Mouse (Mus musculus) megakaryocyte, embryonic 14.5 days (primary cell): ENCODE data around the gene Pdcd2l. TPM values are rescaled to one million over a fixed set of nuclear protein-coding genes. Genes with fewer than 3 reads are reported as not detected.
"Not testable (repeated sequence)": the region's sequence is repeated elsewhere in the genome, so short reads cannot be mapped to it uniquely, and the experiment has no call there.

Source experiments
- H3K27me3 ChIP-seq: replicated peaks from 2 replicates; pipeline ENCODE3; 2012; ENCODE audit warnings: inconsistent platforms
- H3K36me3 ChIP-seq: replicated peaks from 2 replicates; pipeline ENCODE3; 2012; ENCODE audit warnings: low read length, inconsistent platforms, mixed read lengths
- H3K4me1 ChIP-seq: 2 replicates; pipeline ENCODE4 v1.6.1; 2012; ENCODE audit warnings: inconsistent platforms
- H3K4me3 ChIP-seq: replicated peaks from 2 replicates; pipeline ENCODE3; 2012; ENCODE audit warnings: moderate library complexity, mild to moderate bottlenecking, inconsistent platforms
- H3K9me3 ChIP-seq: 2 replicates; pipeline ENCODE4 v1.6.1; 2012; ENCODE audit warnings: inconsistent platforms
- FLI1 ChIP-seq: IDR thresholded peaks from 2 replicates; pipeline ENCODE4 v1.6.1; 2012; ENCODE audit warnings: low read length, inconsistent platforms, mixed read lengths
- GATA1 ChIP-seq: IDR thresholded peaks from 3 replicates; pipeline ENCODE4 v1.6.1; 2012; ENCODE audit warnings: mixed read lengths, low read length, inconsistent platforms, borderline replicate concordance
- polyA plus RNA-seq: library from polyadenylated mRNA; stranded (reverse); fragments of >175 nt; gene quantifications from 2 replicates; pipeline ENCODE4 v1.2.3, GENCODE M21; 2012; ENCODE audit warnings: low replicate concordance; ENCODE audit not compliant: insufficient read depth

Gene Pdcd2l
- polyA plus RNA-seq, 1 experiment, result 4.0 TPM

DNA sequence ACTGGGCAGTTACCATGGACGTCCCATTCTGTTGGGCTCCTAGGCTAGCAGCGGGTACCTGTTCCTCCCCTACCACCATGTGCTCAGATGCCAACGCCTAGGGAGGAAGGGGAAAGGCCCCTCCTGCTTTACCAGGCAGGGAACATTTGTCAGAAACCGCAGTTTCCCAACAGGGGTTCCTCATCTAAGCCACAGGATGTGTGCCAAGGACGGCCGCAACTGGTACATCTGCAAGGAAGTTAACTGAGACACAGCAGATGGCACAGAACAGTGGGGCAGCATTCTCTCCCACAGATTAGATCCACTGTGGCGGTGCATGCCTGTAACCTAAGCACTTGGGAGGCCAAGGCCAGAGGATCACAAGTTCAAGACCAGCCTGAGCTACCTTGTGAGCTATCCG is 18.2 kb upstream of the Pdcd2l start:
- no peak for TF ChIP-seq GATA1
- Histone ChIP-seq H3K4me3 (no peak overlapping the region), H3K9me3 (no peaks in the 10 kb centered on the region), H3K36me3 (peaks cover 99% of the 10 kb centered on the region), H3K27me3 (no peaks in the 10 kb centered on the region), H3K4me1 (peaks cover 38% of the 10 kb centered on the region)

DNA sequence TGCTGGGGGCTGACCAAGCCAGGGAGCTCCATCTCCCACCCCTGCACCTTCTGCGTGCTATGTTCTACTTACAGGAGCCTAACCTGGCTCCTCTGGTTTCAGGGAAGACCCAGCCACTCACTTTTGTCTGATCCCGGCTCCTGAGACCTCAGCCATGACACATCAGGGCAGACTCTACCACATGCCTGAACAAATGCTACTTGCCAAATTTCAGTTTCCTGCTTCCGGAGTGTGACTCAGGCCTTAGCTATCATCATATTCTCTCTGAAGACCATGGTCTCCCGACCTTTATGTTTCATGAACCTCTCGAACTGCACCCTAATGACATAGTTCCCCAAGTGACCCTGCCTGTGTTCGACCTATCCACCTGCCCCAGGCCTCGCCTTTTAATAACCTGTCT is 16.8 kb upstream of the Pdcd2l start:
- Histone ChIP-seq H3K9me3 (no peaks in the 10 kb centered on the region), H3K4me3 (no peak overlapping the region), H3K4me1 (peaks cover 34% of the 10 kb centered on the region), H3K27me3 (no peaks in the 10 kb centered on the region), H3K36me3 (peaks cover 99% of the 10 kb centered on the region)
- TF ChIP-seq GATA1, result no peak
- TF ChIP-seq FLI1, result no peak

DNA sequence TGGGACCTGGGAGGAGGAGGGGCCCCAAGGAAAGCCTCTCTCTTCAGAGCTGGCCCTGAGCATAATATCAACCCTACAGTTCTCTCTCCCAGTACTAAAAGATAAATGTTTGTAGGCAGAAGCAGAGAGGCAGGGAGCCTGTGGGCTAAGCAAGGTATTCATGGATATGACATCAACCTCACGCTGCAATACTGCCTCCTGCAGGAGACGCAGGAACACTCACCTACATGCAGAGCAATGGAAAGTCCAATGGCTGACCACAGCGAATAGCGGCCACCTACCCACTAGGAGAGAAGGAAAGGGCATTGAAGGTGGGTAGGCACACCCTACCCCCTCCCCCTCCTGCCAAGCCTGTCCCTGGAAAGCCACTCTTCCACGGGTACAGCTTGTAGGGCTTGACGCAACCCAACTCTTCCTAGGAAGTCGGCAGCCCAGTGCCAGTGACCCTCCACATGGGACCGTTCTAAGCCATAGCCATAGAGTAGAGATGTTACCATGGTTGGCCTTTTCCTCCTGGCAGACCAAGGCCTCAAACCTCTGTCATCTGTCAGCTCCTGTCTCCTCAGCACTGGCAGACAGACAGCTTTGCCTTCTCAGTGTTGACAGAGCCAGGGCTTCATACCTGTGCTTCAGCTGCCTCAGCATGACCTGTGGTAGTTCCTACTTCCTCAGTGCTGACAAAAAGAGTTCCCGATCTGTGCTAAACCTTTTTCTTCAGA is 11.7 kb upstream of the Pdcd2l start:
- Histone ChIP-seq H3K9me3 (no peaks in the 10 kb centered on the region), H3K4me1 (peaks cover 3% of the 10 kb centered on the region; the same call in 1 of the 2 replicates), H3K27me3 (no peaks in the 10 kb centered on the region), H3K36me3 (peaks cover 100% of the 10 kb centered on the region), H3K4me3 (no peak overlapping the region)
- TF ChIP-seq GATA1 (no peak), FLI1 (no peak)

DNA sequence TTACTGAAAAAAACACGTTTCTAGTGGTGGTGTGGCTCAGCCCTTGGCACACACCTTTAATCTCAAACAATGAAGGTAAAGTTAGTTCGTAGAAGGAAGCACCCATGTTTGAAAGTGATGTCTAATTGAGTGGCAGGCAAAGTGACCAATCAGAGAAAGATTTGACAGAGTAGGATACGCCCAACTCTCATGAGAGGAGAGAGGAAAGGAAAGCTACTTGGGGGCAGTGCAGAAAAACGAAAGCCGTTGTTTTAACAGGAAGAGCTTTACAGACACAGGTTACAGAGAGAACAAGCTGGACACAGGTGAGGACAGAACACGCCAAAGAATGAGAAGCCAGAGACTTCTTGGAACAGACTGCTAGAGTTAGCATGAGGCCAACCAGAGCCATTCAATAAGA is 9.9 kb upstream of the Pdcd2l start:
- H3K4me1 ChIP-seq, result peaks cover 2% of the 10 kb centered on the region; the same call in 1 of the 2 replicates

DNA sequence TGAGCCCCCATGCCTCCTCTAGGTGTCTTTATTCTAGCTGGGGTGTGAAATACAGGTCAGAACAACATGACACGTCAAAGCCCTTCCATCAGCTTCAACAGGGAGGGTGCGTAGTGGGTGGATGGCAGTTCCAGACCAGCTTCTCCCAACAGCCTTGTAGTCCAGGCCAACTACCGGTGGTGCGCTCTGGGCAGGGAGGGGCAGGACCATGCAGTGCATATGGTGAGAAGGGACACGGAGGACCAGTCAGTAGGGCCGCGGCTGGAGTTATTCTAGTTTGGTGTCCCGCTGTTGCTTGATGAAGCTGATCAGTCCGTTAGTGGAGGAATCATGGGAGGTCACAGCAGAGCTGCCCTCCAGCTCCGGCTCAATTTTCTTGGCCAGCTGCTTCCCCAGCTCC is 5.7 kb upstream of the Pdcd2l start:
- not testable (repeated sequence) for H3K27me3 ChIP-seq, H3K4me1 ChIP-seq, H3K9me3 ChIP-seq, H3K4me3 ChIP-seq
- H3K36me3 ChIP-seq, result peaks cover 67% of the 10 kb centered on the region

More for the DNA sequence above, 9.9 kb upstream of the Pdcd2l start:
- TF ChIP-seq GATA1 (no peak), FLI1 (no peak)
- Histone ChIP-seq H3K27me3 (no peaks in the 10 kb centered on the region), H3K4me3 (no peak overlapping the region), H3K36me3 (peaks cover 98% of the 10 kb centered on the region), H3K9me3 (no peaks in the 10 kb centered on the region)

DNA sequence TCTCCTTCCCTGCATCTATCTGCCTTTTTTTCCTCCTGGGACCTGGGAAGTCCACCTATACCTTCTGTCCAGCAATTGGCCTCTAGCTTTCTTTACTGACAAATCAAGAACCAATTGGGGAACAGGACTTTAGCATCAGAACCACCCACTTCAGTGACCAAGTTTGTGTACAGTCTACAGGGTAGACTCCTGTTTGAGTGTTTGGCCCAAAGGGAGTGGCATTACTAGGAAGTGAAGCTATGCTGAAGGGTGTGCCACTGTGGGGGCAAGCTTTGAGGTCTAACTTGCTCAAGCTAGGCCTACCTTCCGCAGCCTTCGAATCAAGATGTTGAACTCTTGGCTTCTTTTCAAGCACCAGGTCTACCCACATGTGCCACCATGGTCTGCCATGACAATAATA is 4.4 kb upstream of the Pdcd2l start:
- Histone ChIP-seq H3K9me3 (no peaks in the 10 kb centered on the region), H3K27me3 (no peaks in the 10 kb centered on the region), H3K4me3 (no peak overlapping the region), H3K4me1 (peaks cover 12% of the 10 kb centered on the region), H3K36me3 (peaks cover 54% of the 10 kb centered on the region)
- TF ChIP-seq FLI1 (no peak), GATA1 (no peak)

DNA sequence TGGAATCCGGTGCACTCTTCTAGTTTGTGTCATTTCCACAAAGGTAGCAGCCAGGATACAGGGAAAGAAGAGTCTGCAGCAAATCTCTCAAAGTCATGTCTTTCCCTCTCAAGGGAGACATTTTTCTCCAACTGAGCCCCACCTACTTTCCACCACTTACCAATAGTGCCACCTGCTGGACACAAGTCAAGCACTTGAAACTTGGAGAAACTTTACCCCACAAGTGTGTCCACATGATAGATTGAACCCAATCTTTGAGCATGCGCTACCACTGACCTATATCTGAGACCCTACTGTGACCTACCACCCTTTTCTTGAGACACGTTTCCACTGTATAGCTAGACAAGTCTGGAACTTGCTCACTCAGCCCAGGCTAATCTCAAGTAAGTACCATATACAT is 1.9 kb upstream of the Pdcd2l start:
- H3K4me1 ChIP-seq, result peaks cover 23% of the 10 kb centered on the region
- no peaks in the 10 kb centered on the region for H3K27me3 ChIP-seq
- H3K9me3 ChIP-seq, result no peaks in the 10 kb centered on the region
- TF ChIP-seq FLI1 (no peak), GATA1 (no peak)
- no peak overlapping the region for H3K4me3 ChIP-seq
- peaks cover 40% of the 10 kb centered on the region for H3K36me3 ChIP-seq

DNA sequence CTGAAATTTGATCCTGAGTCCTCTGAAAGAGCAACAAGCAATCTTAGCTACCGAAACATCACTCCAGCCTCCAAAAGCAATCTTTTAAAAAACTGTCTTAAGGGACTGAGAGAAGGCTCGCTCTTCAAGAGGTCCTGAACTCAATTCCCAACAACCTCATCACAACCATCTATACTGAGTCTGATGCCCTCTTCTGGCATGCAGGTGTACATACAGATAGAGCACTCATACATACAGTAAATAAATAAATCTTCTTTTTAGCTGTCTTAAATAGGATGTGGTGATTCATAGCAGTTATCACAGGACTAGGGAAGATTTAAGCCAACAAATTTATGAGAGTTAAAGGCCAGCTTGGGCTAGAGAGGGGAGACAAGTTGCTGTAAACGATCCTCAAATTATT is 829 bp downstream of the Pdcd2l start:
- no peaks in the 10 kb centered on the region for H3K9me3 ChIP-seq
- no peak for TF ChIP-seq FLI1
- no peak for TF ChIP-seq GATA1
- peaks cover 28% of the 10 kb centered on the region for H3K4me1 ChIP-seq
- H3K27me3 ChIP-seq, result no peaks in the 10 kb centered on the region
- H3K4me3 ChIP-seq, result peak overlapping the region; percentile 100
- H3K36me3 ChIP-seq, result peaks cover 30% of the 10 kb centered on the region

DNA sequence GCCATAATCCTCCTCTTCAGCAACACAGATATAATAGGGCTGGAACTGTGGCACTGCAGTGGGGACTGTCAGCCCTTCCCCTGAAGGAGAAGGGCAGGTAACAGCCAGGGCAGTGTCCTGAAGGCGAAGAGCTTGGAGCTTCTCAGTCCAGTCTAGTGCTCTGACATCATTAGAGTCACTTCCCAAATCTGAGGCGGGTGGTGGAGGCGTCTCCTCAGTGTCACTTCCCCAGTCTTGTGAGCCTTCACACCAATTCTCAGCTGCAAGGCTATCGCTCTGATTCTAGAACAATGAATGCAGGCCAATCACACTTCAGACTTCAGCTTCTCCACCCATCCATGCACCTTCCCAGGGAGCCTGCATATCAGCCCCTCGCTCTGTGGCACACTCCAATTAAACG is 3.6 kb downstream of the Pdcd2l start:
- no peaks in the 10 kb centered on the region for H3K9me3 ChIP-seq
- TF ChIP-seq FLI1, result no peak
- no peak for TF ChIP-seq GATA1
- H3K27me3 ChIP-seq, result no peaks in the 10 kb centered on the region
- H3K36me3 ChIP-seq, result peaks cover 48% of the 10 kb centered on the region
- H3K4me3 ChIP-seq, result peak overlapping the region; percentile 38
- H3K4me1 ChIP-seq, result peaks cover 23% of the 10 kb centered on the region

DNA sequence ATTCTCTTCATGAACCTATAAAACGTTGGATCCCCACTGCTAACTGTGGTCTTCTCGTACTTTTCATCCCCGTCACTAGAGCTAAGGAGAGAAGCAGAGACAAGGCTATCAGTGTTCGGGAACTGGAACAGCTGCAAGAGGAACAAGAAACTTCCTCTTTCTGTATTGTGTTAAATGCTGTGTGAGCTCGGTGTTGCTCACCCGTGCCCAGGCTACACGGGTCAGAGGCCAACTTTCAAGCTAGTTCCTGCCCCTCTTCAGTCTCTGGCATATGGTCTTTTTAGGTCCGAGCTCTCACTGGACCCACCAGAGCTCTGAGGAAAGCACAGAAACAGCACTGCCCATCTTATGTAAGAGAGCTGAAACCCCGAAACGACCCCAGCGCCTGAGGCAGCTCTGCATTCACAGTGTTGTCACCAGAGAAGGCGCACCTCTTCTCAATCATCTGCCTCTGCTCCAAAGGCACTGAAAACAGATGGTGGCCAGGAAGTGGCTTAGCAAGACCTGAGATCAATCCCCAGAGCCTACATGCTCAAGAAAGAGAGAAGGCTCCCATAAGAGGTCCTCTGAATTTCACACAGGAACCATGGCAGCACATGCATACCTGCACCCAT is 7.0 kb downstream of the Pdcd2l start:
- H3K36me3 ChIP-seq, result peaks cover 76% of the 10 kb centered on the region
- H3K27me3 ChIP-seq, result no peaks in the 10 kb centered on the region
- H3K9me3 ChIP-seq, result no peaks in the 10 kb centered on the region
- peaks cover 10% of the 10 kb centered on the region; the same call in 1 of the 2 replicates for H3K4me1 ChIP-seq
- TF ChIP-seq FLI1 (no peak), GATA1 (no peak)
- H3K4me3 ChIP-seq, result no peak overlapping the region
